Mouse (Mus musculus): ENCODE measurements around the gene Tceanc2.

Tceanc2 gene

GRCm38 (mm10) chr4:107178182-107178829, 610 bp downstream of the Tceanc2 start, which contains the start of gene Tmem59:
Gene Tmem59, plus strand, starts transcription at chr4:107178399.
- peak; percentile 96 to 99 for DNase-seq (ENCODE audit: low spot score in 2 of 2)

- DNase-seq (ENCODE audit: low spot score in 2 of 2), result no peak
Observed at GRCm38 (mm10) chr4:107177506-107177905, 1.4 kb downstream of the Tceanc2 start.

- no peak for DNase-seq (ENCODE audit: low spot score in 2 of 2)
Observed at GRCm38 (mm10) chr4:107167798-107168197, 11.1 kb downstream of the Tceanc2 start.

- no peak for DNase-seq (ENCODE audit: low spot score in 2 of 2)
Observed at GRCm38 (mm10) chr4:107166700-107167099, 12.2 kb downstream of the Tceanc2 start.

- DNase-seq (ENCODE audit: low spot score in 2 of 2), result peak; percentile 43 to 45
Observed at GRCm38 (mm10) chr4:107163756-107164587, 14.9 kb downstream of the Tceanc2 start.

- no peak for DNase-seq (ENCODE audit: low spot score in 2 of 2)
Observed at GRCm38 (mm10) chr4:107163341-107163740, 15.6 kb downstream of the Tceanc2 start.

- peak in 1 of 2 experiments; percentile 15 for DNase-seq (ENCODE audit: low spot score in 2 of 2)
Observed at GRCm38 (mm10) chr4:107160181-107160580, 18.7 kb downstream of the Tceanc2 start.

GRCm38 (mm10) chr4:107159166-107159773, 19.6 kb downstream of the Tceanc2 start:
- no peak for DNase-seq (ENCODE audit: low spot score in 2 of 2)

GRCm38 (mm10) chr4:107156983-107157401, 21.9 kb downstream of the Tceanc2 start:
- no peak for DNase-seq (ENCODE audit: low spot score in 2 of 2)

GRCm38 (mm10) chr4:107152571-107152970, 26.3 kb downstream of the Tceanc2 start:
- no peak for DNase-seq (ENCODE audit: low spot score in 2 of 2)

GRCm38 (mm10) chr4:107150991-107151390, 27.9 kb downstream of the Tceanc2 start:
- DNase-seq (ENCODE audit: low spot score in 2 of 2), result no peak

- no peak for DNase-seq (ENCODE audit: low spot score in 2 of 2)
Observed at GRCm38 (mm10) chr4:107143511-107143910, 35.4 kb downstream of the Tceanc2 start.

- no peak for DNase-seq (ENCODE audit: low spot score in 2 of 2)
Observed at GRCm38 (mm10) chr4:107139836-107140631, 38.9 kb downstream of the Tceanc2 start.

GRCm38 (mm10) chr4:107138948-107139835, 39.7 kb downstream of the Tceanc2 start:
- DNase-seq (ENCODE audit: low spot score in 2 of 2), result no peak

- DNase-seq (ENCODE audit: low spot score in 2 of 2), result no peak
Observed at GRCm38 (mm10) chr4:107136531-107136930, 42.4 kb downstream of the Tceanc2 start.

GRCm38 (mm10) chr4:107135663-107136062, 43.3 kb downstream of the Tceanc2 start:
- DNase-seq (ENCODE audit: low spot score in 2 of 2), result no peak

- DNase-seq (ENCODE audit: low spot score in 2 of 2), result no peak
Observed at GRCm38 (mm10) chr4:107134891-107135290, 44.0 kb downstream of the Tceanc2 start.

GRCm38 (mm10) chr4:107130534-107130933, 48.4 kb downstream of the Tceanc2 start:
- no peak for DNase-seq (ENCODE audit: low spot score in 2 of 2)

GRCm38 (mm10) chr4:107129373-107129772, 49.5 kb downstream of the Tceanc2 start:
- no peak for DNase-seq (ENCODE audit: low spot score in 2 of 2)

- peak; percentile 18 to 28 for DNase-seq (ENCODE audit: low spot score in 2 of 2)
Observed at GRCm38 (mm10) chr4:107127901-107128669, 50.8 kb downstream of the Tceanc2 start.

Measured in urinary bladder, postnatal 36 days (tissue).